Mouse (Mus musculus): ENCODE measurements around the gene Mxd1. TPM values are rescaled to one million over a fixed set of nuclear protein-coding genes. Genes with fewer than 3 reads are reported as not detected.

Mxd1 gene
- total RNA-seq (2021): 10 to 100 TPM; 12.8 to 14.2 TPM
- long read RNA-seq, experiment 1, full-length matches to known transcripts: 3 of 8 reads
- long read RNA-seq, experiment 1, partial matches to known transcripts: 0 of 8 reads
- long read RNA-seq, experiment 1, other reads (novel, unspliced or antisense): 5 of 8 reads
- long read RNA-seq, experiment 2, full-length matches to known transcripts: 10 of 13 reads
- long read RNA-seq, experiment 2, partial matches to known transcripts: 0 of 13 reads
- long read RNA-seq, experiment 2, other reads (novel, unspliced or antisense): 3 of 13 reads

GRCm38 (mm10) chr6:86668580-86669239, at the start of gene Mxd1:
TSS of gene Mxd1 (minus strand) at chr6:86669161.
- DNase-seq (ENCODE audit: low spot score in 2 of 2): no peak

DNA sequence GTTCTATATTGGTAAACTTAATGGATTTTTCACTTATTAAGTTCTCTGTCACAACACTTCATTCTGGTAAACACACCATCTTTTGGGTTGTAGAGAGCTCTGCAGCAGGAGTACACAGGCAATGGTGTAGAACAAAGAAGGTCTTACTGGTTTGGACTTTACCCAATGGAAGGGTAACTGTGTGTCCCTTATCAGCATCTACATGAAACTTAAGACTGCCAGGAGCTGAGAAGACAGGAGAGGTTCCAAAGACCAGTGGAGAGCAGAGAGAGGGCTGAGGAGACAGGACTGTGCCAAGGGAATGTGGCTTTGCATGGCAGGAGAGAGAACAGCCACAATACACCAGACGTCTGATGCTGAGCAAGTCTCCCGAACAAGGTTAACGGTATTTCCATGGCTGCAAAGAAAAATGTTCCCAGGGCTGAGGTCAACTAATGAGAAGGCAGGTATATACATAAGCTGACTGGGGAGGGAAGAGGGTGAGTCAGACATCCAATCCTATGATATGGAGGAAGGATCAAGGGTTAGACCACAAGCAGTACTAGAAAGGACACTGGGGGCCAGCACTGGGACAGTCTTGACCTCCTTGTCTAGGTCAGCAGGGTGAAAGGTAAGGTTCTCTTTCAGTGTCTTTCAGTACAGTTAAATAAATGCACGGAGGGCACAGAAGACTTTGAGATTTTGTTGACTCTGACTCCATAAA, 39.3 kb upstream of the Mxd1 start:
- no peak for DNase-seq (ENCODE audit: low spot score in 2 of 2)

DNA sequence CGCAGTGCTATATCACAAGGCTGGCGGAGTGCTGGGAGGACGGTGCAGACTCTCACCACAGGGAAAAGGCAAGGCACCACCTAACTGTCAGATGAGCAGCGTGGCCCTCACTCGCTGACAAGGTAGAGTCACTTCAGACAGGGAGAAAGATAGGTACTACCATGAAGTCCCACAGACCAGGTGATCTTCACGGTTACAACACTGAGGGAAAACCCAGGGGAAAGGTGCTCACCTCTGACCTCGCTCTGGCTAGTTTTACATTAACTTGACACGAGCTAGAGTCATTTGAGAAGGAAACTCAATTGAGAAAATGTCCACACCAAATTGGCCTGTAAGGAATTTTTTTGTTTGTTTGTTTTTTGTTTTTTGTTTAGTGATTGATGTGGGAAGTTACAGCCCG, 33.6 kb upstream of the Mxd1 start:
- no peak for DNase-seq (ENCODE audit: low spot score in 2 of 2)

GRCm38 (mm10) chr6:86697903-86698302, 28.9 kb upstream of the Mxd1 start:
- DNase-seq (ENCODE audit: low spot score in 2 of 2): no peak

GRCm38 (mm10) chr6:86696213-86696612, 27.3 kb upstream of the Mxd1 start:
- DNase-seq (ENCODE audit: low spot score in 2 of 2): no peak

GRCm38 (mm10) chr6:86694465-86694864, 25.5 kb upstream of the Mxd1 start:
- DNase-seq (ENCODE audit: low spot score in 2 of 2): peak in 1 of 2 experiments; percentile 23

DNA sequence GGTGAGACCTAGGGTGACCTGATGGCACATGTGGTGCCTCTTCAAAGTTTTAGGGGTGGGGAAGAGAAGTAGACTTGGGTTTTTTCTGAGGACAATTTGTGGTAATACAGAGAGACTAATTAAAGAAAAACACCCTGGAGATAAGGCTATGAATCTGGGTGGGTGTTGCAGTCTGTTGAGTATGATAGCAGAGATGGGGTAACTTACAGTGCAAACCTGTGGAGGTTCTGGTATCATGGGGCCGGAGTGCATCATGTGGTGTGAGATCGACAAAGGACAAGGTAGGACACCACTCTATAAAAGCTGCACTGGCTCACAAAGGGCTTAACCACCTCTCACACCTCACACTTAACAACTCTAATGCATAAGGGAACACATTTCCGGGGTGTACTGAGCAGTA, 20.7 kb upstream of the Mxd1 start:
- DNase-seq (ENCODE audit: low spot score in 2 of 2): no peak

GRCm38 (mm10) chr6:86686971-86687370, 18.0 kb upstream of the Mxd1 start:
- DNase-seq (ENCODE audit: low spot score in 2 of 2): no peak

DNA sequence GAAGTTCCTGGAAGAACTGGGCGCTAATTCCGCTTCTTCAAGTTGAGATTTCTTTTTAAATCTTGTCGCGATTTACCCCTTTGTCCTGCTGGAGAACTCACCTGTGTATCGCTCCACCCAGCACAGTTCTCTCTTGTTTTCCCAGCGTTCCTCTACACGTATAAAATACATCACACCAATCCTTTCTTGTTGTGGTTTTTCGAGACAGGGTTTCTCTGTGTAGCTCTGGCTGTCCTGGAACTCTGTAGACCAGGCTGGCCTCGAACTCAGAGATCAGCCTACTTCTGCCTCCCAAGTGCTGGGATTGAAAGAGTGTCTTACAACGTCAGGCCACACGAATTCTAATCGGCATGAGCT, 15.7 kb upstream of the Mxd1 start:
- no peak for DNase-seq (ENCODE audit: low spot score in 2 of 2)

GRCm38 (mm10) chr6:86683872-86684654, 15.1 kb upstream of the Mxd1 start, which contains the start of gene Snrnp27:
TSS of gene Snrnp27 (minus strand) at chr6:86684522.
- DNase-seq (ENCODE audit: low spot score in 2 of 2): peak; percentile 86 to 89

GRCm38 (mm10) chr6:86681289-86681688, 12.3 kb upstream of the Mxd1 start:
- no peak for DNase-seq (ENCODE audit: low spot score in 2 of 2)

DNA sequence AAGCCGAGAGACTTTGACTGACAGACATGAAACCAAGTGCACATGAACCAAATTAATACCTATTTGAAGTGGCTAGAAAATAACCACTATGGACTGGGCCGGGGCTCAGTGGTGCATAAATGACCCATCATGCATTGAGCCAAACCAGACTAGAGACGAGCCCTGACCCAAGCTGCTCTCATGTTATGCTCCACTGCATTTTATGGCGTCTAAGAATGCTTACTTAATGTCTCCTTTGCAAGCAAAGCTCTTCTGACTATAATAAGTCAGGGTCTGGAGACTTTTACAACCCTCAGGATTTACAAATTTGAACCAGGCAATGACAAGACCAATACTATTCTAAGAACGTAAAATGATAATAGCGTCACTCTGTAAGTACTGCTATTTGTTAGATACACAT, 9.4 kb upstream of the Mxd1 start:
- no peak for DNase-seq (ENCODE audit: low spot score in 2 of 2)

- DNase-seq (ENCODE audit: low spot score in 2 of 2): peak in 1 of 2 experiments; percentile 38
Measured at GRCm38 (mm10) chr6:86670873-86671272, 1.9 kb upstream of the Mxd1 start.

DNA sequence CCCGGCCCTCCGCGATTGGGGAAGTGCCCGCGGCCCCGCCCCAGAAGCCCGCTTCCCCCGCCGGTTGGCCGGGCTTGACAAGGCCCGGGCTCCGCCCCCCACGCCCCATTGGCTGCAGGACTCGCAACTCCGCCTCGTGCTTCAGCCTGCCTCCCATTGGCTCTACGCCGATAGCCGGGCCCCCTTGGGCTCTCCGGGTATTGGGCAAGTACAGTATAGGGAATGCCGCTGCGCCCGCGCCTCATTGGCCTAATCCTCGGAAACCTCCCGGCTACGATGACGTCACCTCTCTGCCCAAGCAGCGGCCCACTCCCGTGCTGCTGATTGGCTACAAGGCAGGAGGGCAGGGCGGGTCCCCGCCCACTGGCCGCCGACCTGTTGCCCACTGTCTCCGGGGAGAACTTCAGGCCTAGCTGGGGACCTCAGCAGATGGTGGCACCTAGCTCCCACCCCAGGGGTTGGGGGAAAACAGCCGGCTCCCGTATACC, 323 bp upstream of the Mxd1 start:
- DNase-seq (ENCODE audit: low spot score in 2 of 2): peak; percentile 99 to 100

DNA sequence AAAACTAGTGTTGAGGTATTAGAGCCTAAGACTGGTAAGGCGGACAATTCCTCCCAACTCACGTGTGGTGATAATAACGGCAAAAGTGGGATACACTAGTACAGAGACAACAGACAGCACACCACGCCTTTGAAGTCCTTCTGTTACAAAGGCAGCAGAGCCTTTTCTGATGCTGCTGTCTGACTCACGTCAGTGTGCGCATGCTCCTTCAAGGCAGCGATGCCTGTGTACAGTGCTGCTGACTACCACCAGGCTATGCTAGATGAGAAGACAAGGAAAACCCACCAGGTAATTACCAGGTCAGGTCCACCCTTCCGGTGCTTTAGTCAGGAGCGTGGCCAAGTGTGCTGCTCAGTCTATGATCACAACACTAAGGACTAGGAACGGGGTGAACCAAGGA, 1.9 kb downstream of the Mxd1 start:
- DNase-seq (ENCODE audit: low spot score in 2 of 2): no peak

GRCm38 (mm10) chr6:86665560-86666307, 3.2 kb downstream of the Mxd1 start:
- no peak for DNase-seq (ENCODE audit: low spot score in 2 of 2)

- DNase-seq (ENCODE audit: low spot score in 2 of 2): no peak
Measured at GRCm38 (mm10) chr6:86665076-86665475, 3.9 kb downstream of the Mxd1 start.

GRCm38 (mm10) chr6:86660161-86660877, 8.6 kb downstream of the Mxd1 start:
- no peak for DNase-seq (ENCODE audit: low spot score in 2 of 2)

DNA sequence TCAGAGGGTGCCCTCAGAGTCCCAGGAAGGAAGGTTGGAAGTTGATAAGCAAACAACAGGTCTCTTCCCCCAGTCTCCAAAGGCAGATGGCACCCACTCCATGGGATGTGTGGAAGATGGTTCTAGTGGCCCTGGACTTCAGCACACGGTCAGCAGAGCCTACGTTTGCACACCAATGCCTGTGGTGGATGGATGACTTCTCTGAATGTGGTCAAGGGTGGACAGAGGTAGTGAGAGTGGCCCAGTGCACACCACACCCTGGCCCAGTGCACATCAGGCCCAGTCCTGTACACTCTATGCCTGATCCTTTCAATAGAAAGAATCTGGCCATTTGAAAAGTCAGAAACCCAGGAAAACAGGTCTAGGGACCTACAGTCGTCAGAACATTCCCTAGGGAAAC, 10.5 kb downstream of the Mxd1 start:
- DNase-seq (ENCODE audit: low spot score in 2 of 2): no peak
